Mouse (Mus musculus) heart, adult 2 months (tissue): Measurements from ENCODE around the gene Tldc1.

Experiments used
- CTCF ChIP-seq: fragments of 200-600 bp; IDR thresholded peaks from 2 replicates; pipeline ENCODE4 v1.8.1; 2022; ENCODE audit warnings: antibody characterized with exemption, mild to moderate bottlenecking, moderate library complexity
- POLR2A ChIP-seq: fragments of 200-500 bp; IDR thresholded peaks from 2 replicates; pipeline ENCODE4 v1.6.1; 2011; ENCODE audit warnings: mild to moderate bottlenecking, low read depth, low read length, control low read depth; ENCODE audit not compliant: insufficient read depth

- TF ChIP-seq POLR2A (no peak), CTCF (no peak)
Observed at GRCm38 (mm10) chr8:119783579-119783978, 5.4 kb upstream of the Tldc1 start.
